Mouse (Mus musculus) limb, embryonic 14.5 days (tissue): ENCODE measurements around the gene Ccn5. TPM values are rescaled to one million over a fixed set of nuclear protein-coding genes. Genes with fewer than 3 reads are reported as not detected.

ENCODE experiments used
- ATAC-seq: fragments of 200-750 bp; cut with Nextera tagmentation; 2 replicates; pipeline ENCODE4 v1.8.0; 2017; ENCODE audit warnings: low read depth, moderate number of reproducible peaks, moderate TSS enrichment; ENCODE audit not compliant: low FRiP score
- DNase-seq: peaks from one replicate; pipeline ENCODE4 v3.0.0-alpha.2; 2015; ENCODE audit warnings: low spot score
- H3K27ac ChIP-seq: fragments of 300-500 bp; sonication (generic); replicated peaks from 2 replicates; pipeline ENCODE4 v1.5.1; 2014; ENCODE audit warnings: low read depth, mild to moderate bottlenecking, low read length, moderate library complexity, mixed read lengths
- H3K27me3 ChIP-seq: fragments of 300-500 bp; sonication (generic); 2 replicates; pipeline ENCODE4 v1.6.1; 2014; ENCODE audit warnings: low read length, mixed read lengths; ENCODE audit not compliant: control insufficient read depth, insufficient read depth
- H3K36me3 ChIP-seq: fragments of 300-500 bp; sonication (generic); 2 replicates; pipeline ENCODE4 v1.6.1; 2014; ENCODE audit warnings: mild to moderate bottlenecking, low read length, moderate library complexity, mixed read lengths; ENCODE audit not compliant: control insufficient read depth, insufficient read depth
- H3K4me1 ChIP-seq: fragments of 300-500 bp; sonication (generic); 2 replicates; pipeline ENCODE4 v1.6.1; 2014; ENCODE audit warnings: antibody characterized with exemption, low read length, mixed read lengths; ENCODE audit not compliant: control insufficient read depth, insufficient read depth
- H3K4me2 ChIP-seq: fragments of 300-500 bp; sonication (generic); replicated peaks from 2 replicates; pipeline ENCODE4 v1.6.1; 2014; ENCODE audit warnings: low read depth, mild to moderate bottlenecking, low read length, moderate library complexity; ENCODE audit not compliant: severe bottlenecking
- H3K4me3 ChIP-seq: fragments of 300-500 bp; sonication (generic); replicated peaks from 2 replicates; pipeline ENCODE4 v1.5.1; 2014; ENCODE audit warnings: low read length
- H3K9ac ChIP-seq: fragments of 300-500 bp; sonication (generic); 2 replicates; pipeline ENCODE4 v1.6.1; 2014; ENCODE audit warnings: mild to moderate bottlenecking, low read depth, low read length, moderate library complexity; ENCODE audit not compliant: severe bottlenecking
- H3K9me3 ChIP-seq: fragments of 300-500 bp; sonication (generic); 2 replicates; pipeline ENCODE4 v1.6.1; 2016; ENCODE audit warnings: low read length; ENCODE audit not compliant: control insufficient read depth
- POLR2A ChIP-seq: fragments of 200-500 bp; IDR thresholded peaks from 2 replicates; pipeline ENCODE4 v1.8.0; 2012; ENCODE audit warnings: inconsistent platforms, mild to moderate bottlenecking, moderate library complexity, borderline replicate concordance; ENCODE audit not compliant: insufficient read depth, insufficient read length; ENCODE audit errors: extremely low read depth
- WGBS: fragments of 180-500 bp; shearing (Covaris S2); extraction: QIAGEN DNeasy Blood & Tissue Kit; methylation state at CpG from one replicate; pipeline ENCODE4 v1.1.7; 2014; 5-methylcytosine and 5-hydroxymethylcytosine counted together
- polyA plus RNA-seq, 2 experiments: library from polyadenylated mRNA; depleted of rRNA in 1 of 2; stranded (reverse) in 1 of 2; unstranded in 1 of 2; fragments of >200 nt; fragmentation: Nextera tagmentation in 1 of 2; extraction: Ambion mirVana in 1 of 2; gene quantifications; 2 replicates each; pipeline versions ENCODE4 v1.2.1 to v1.2.3; 2012 to 2014

Gene Ccn5
- polyA plus RNA-seq, 2 experiments, result 0.23 to 1.1 TPM

DNA sequence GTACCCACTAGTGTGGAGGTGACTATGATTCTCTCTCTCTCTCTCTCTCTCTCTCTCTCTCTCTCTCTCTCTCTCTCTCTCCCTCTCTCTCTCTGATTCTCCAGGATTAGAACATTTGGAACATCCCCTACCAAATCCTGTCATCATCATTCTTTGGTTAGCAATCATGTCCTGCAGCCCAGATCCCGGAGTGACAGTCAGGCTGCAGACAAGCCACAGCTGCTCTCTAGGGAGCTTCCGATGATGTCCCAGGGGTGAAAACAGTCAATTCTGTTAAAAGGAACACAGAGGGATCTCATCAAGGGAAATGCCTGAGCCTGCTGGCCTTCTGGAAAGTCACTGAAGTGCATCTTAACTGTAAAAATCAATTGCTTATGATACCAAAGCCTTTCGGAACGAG, 21.4 kb downstream of the Ccn5 start:
- DNase-seq (no peak), ATAC-seq (no peak)
- 63% methylated on average over 4 of the region's 4 CpGs for WGBS
- H3K27ac ChIP-seq, result no peak overlapping the region
- H3K4me1 ChIP-seq, result no peaks in the 10 kb centered on the region
- H3K4me3 ChIP-seq, result no peak overlapping the region
- no peak overlapping the region for H3K9ac ChIP-seq
- H3K27me3 ChIP-seq, result no peaks in the 10 kb centered on the region
- H3K4me2 ChIP-seq, result no peak overlapping the region
- no peak for TF ChIP-seq POLR2A
- no peaks in the 10 kb centered on the region for H3K36me3 ChIP-seq
- no peaks in the 10 kb centered on the region for H3K9me3 ChIP-seq

DNA sequence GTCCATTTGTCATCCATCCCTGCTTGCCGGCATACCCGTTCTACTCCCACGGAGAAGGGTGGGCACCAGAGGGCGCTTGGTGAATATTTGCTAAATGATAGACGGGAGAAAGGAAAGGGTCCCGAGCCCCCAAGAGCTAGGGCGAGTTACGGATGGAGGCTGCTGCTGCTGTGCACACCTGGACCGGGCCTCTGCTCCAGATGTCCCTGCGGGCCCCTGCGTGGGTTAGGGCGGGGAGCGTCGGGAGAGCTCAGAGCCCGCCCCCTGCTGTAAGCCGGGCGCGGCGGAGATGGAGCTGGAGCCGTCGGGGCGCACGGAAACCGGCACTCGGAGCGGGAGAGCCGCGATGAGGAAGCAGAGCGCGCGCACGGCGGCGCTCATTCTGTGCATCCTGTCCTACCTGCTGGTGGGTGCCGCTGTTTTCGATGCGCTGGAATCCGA, 32.8 kb downstream of the Ccn5 start, which contains the start of gene Kcnk15:
Gene Kcnk15 (plus strand): TSS at position 191 of the 441 bp plus-strand sequence.
- WGBS, result 1% methylated on average over 23 of the region's 38 CpGs
- H3K36me3 ChIP-seq, result no peaks in the 10 kb centered on the region
- H3K4me3 ChIP-seq, result peak within 1 kb of the TSS; percentile 20
- no peak for ATAC-seq
- no peaks in the 10 kb centered on the region for H3K9me3 ChIP-seq
- H3K27ac ChIP-seq, result no peak within 1 kb of the TSS
- H3K4me1 ChIP-seq, result no peaks in the 10 kb centered on the region
- peak within 1 kb of the TSS; percentile 31; the same call in 1 of the 2 replicates for H3K4me2 ChIP-seq
- no peak within 1 kb of the TSS for H3K9ac ChIP-seq
- peak; percentile 13 for DNase-seq
- no peak for TF ChIP-seq POLR2A
- H3K27me3 ChIP-seq, result peaks cover 70% of the 10 kb centered on the region

DNA sequence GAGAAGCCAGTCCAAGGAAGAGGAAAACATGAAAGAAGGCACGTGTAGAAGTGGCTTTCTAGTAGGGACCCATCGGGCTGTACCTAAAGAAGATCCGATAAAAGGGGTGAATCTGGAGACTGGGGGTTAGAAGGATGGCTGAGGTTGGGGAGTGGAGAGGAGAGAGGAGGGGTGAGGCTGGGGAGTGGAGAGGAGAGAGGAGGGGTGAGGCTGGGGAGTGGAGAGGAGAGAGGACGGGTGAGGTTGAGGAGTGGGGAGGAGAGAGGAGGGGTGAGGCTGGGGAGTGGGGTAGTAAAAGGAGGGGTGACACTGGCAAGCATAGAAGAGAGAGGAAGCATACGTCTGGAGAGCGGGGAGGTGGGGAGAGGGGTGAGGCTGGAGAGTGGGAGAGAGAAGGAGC, 36.6 kb downstream of the Ccn5 start:
- H3K9ac ChIP-seq, result no peak overlapping the region
- no peak; the same call in 1 of the 2 replicates for ATAC-seq
- H3K4me3 ChIP-seq, result no peak overlapping the region
- 75% methylated on average over 6 of the region's 6 CpGs for WGBS
- H3K27ac ChIP-seq, result no peak overlapping the region
- H3K9me3 ChIP-seq, result no peaks in the 10 kb centered on the region
- peaks cover 58% of the 10 kb centered on the region for H3K27me3 ChIP-seq
- H3K4me1 ChIP-seq, result no peaks in the 10 kb centered on the region
- no peak for TF ChIP-seq POLR2A
- H3K4me2 ChIP-seq, result no peak overlapping the region
- DNase-seq, result no peak
- no peaks in the 10 kb centered on the region for H3K36me3 ChIP-seq

DNA sequence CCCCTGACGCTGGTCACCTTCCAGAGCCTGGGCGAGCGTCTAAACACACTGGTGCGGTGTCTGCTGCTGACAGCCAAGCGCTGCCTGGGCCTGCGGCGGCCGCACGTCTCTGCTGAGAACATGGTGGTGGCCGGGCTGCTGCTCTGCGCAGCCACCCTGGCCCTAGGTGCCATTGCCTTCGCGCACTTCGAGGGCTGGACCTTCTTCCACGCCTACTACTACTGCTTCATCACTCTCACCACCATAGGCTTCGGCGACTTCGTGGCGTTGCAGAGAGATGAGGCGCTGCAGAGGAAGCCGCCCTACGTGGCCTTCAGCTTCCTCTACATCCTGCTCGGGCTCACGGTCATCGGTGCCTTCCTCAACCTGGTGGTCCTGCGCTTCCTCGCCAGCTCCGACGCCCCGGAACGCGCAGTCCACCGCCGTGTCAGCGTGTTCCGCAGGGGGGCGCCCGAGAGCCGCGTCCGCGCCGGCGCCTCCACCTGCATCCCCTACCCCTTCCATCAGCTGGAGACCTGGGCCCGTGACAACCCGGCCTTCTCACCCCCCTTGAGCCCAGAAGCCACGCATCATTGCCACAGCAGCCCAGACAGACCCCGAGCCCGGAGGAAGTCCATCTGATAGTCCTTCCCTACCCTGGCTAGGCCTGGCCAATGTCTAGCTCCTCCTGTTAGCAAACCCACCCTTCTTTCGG, 37.7 kb downstream of the Ccn5 start:
- H3K4me1 ChIP-seq, result no peaks in the 10 kb centered on the region
- WGBS, result 14% methylated on average over 49 of the region's 50 CpGs
- TF ChIP-seq POLR2A, result no peak
- H3K27me3 ChIP-seq, result peaks cover 48% of the 10 kb centered on the region
- H3K4me3 ChIP-seq, result no peak overlapping the region; the same call in 1 of the 2 replicates
- no peaks in the 10 kb centered on the region for H3K36me3 ChIP-seq
- H3K9me3 ChIP-seq, result no peaks in the 10 kb centered on the region
- DNase-seq (no peak), ATAC-seq (no peak)
- no peak overlapping the region for H3K27ac ChIP-seq
- 0 out of 2 replicates have a peak overlapping the region, but pooled peaks have one; percentile 19 for H3K4me2 ChIP-seq
- H3K9ac ChIP-seq, result no peak overlapping the region; the same call in 1 of the 2 replicates

DNA sequence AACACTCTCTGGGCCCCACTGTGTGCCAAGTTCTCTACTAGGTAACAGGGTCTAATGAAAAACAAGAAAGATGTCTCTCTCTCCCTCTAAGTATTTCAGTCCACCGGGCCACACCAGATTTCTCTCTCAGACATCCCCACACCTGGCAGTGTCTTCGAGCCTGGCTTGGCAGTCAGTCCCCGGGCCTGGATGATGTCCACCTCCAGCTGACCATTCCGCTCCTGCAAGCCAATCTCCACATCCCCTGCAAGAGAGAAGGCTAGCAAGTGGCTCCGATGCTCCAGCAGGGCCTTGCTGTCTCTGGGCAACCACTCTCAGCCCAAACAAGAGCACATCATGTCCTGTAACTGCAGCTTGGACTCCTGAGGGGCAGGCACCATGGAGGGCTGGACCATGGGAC, 44.6 kb downstream of the Ccn5 start:
- Histone ChIP-seq H3K27ac (no peak overlapping the region), H3K4me3 (no peak overlapping the region), H3K9me3 (no peaks in the 10 kb centered on the region), H3K27me3 (no peaks in the 10 kb centered on the region), H3K4me2 (no peak overlapping the region), H3K9ac (no peak overlapping the region), H3K36me3 (no peaks in the 10 kb centered on the region), H3K4me1 (no peaks in the 10 kb centered on the region)
- 85% methylated on average over 5 of the region's 5 CpGs for WGBS
- ATAC-seq, result no peak
- DNase-seq, result no peak
- no peak for TF ChIP-seq POLR2A
